ENCODE assay signal across 13 mouse cellular contexts in the genomic region with DNA sequence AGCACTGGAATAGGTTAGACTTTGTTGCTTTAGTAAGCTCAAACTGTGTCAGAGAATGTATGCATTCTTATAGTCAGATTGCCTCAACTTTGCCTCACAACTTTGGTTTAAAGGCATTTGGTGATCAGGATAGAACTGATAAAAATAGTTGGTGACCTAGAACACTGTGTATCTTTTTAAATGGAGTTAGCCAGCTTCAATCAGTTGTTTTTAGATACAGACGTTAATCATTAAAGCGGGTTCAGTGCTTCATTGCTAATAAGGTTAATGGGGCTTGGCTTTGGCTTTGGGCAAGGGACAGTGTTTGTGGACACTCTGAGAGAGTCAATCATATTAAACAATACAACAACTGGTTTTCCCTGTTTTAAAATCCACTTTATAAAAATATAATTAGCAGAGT. TPM values are rescaled to one million over a fixed set of nuclear protein-coding genes. Genes with fewer than 3 reads are reported as not detected.
DNase-seq lines count a peak whose midpoint lies in the region; ATAC-seq and TF ChIP-seq lines count a peak whose summit lies in the region.
"Had no signal": no experiment of that assay in that cellular context is flagged by ENCODE, and none has a peak within 500 bp of the region (broad histone marks: within the 10 kb centered on the region; RNA-seq: fewer than 3 reads in every experiment).

No protein-coding gene starts in this region.

- H3K79me2 ChIP-seq in heart, adult 2 months (replicated peaks; ENCODE audit: control insufficient read depth, insufficient read depth, low read length): peaks cover 8% of the 10 kb centered on the region

- no peak overlapping the region for H3K4me2 ChIP-seq in limb, embryonic 15.5 days
- H3K4me2 ChIP-seq in kidney, embryonic 16.5 days (replicated peaks; ENCODE audit: low read depth, low read length): peak overlapping the region; percentile 42
- H3K4me2 ChIP-seq in neural tube, embryonic 15.5 days: peak overlapping the region; percentile 4; the same call in 1 of the 2 replicates
- H3K4me2 ChIP-seq: limb, embryonic 12.5 days had no signal

- no peak for TF ChIP-seq EP300 in heart, adult 2 months (IDR thresholded peaks at IDR 0.05; ENCODE audit: insufficient read depth, low read depth, low read length)

- no peaks in the 10 kb centered on the region for H3K27me3 ChIP-seq in heart, adult 2 months (ENCODE audit: control insufficient read depth, insufficient read depth, low read length)
- H3K27me3 ChIP-seq in limb, embryonic 15.5 days: no peaks in the 10 kb centered on the region
- H3K27me3 ChIP-seq in limb, embryonic 10.5 days (ENCODE audit: low read depth, poor library complexity, severe bottlenecking): no peaks in the 10 kb centered on the region
- no peaks in the 10 kb centered on the region for H3K27me3 ChIP-seq in kidney, embryonic 16.5 days (ENCODE audit: insufficient read depth, low read length)
- H3K27me3 ChIP-seq in neural tube, embryonic 15.5 days (replicated peaks): no peaks in the 10 kb centered on the region
- H3K27me3 ChIP-seq: embryonic facial prominence, embryonic 12.5 days; limb, embryonic 12.5 days had no signal

- H3K9ac ChIP-seq in heart, adult 2 months (ENCODE audit: low read depth, low read length): no peak overlapping the region
- H3K9ac ChIP-seq in limb, embryonic 15.5 days: no peak overlapping the region
- no peak overlapping the region for H3K9ac ChIP-seq in kidney, embryonic 16.5 days (replicated peaks; ENCODE audit: low read length)
- H3K9ac ChIP-seq in neural tube, embryonic 15.5 days (replicated peaks): no peak overlapping the region
- H3K9ac ChIP-seq: embryonic facial prominence, embryonic 12.5 days; limb, embryonic 12.5 days had no signal

- peak overlapping the region; percentile 48 for H3K27ac ChIP-seq in heart, adult 2 months
- 0 out of 2 replicates have a peak overlapping the region, but pooled peaks have one; percentile 13 for H3K27ac ChIP-seq in limb, embryonic 15.5 days
- no peak overlapping the region for H3K27ac ChIP-seq in limb, embryonic 10.5 days
- peak overlapping the region; percentile 61 for H3K27ac ChIP-seq in kidney, embryonic 16.5 days (ENCODE audit: low read length)
- no peak overlapping the region for H3K27ac ChIP-seq in neural tube, embryonic 15.5 days (replicated peaks)
- H3K27ac ChIP-seq: embryonic facial prominence, embryonic 12.5 days; limb, embryonic 12.5 days had no signal

- H3K36me3 ChIP-seq in heart, adult 2 months (ENCODE audit: control insufficient read depth, insufficient read depth, low read length): peaks cover 19% of the 10 kb centered on the region
- peaks cover 42% of the 10 kb centered on the region for H3K36me3 ChIP-seq in limb, embryonic 15.5 days
- H3K36me3 ChIP-seq in limb, embryonic 10.5 days: peaks cover 69% of the 10 kb centered on the region
- peaks cover 38% of the 10 kb centered on the region for H3K36me3 ChIP-seq in kidney, embryonic 16.5 days (ENCODE audit: insufficient read depth, low read length)
- peaks cover 42% of the 10 kb centered on the region for H3K36me3 ChIP-seq in neural tube, embryonic 15.5 days

- intact Hi-C loops in heart, adult 2 months (cut with DNase I): no loop called here
- intact Hi-C loops in heart, postnatal 25 days (cut with DNase I): no loop called here

- WGBS in heart, adult 2 months: 37% methylated on average over 2 of the region's 2 CpGs
- WGBS in limb, embryonic 15.5 days: 70% methylated on average over 2 of the region's 2 CpGs
- WGBS in limb, embryonic 10.5 days: 81% methylated on average over 2 of the region's 2 CpGs
- WGBS in kidney, embryonic 16.5 days: 15% methylated on average over 2 of the region's 2 CpGs
- WGBS in neural tube, embryonic 15.5 days: 39% methylated on average over 2 of the region's 2 CpGs

- peaks cover 15% of the 10 kb centered on the region for H3K4me1 ChIP-seq in heart, adult 2 months (ENCODE audit: control insufficient read depth, insufficient read depth, low read length)
- peaks cover 38% of the 10 kb centered on the region for H3K4me1 ChIP-seq in limb, embryonic 15.5 days
- H3K4me1 ChIP-seq in limb, embryonic 10.5 days: peaks cover 15% of the 10 kb centered on the region; the same call in 1 of the 2 replicates
- H3K4me1 ChIP-seq in kidney, embryonic 16.5 days (ENCODE audit: insufficient read depth, low read length): peaks cover 57% of the 10 kb centered on the region
- peaks cover 70% of the 10 kb centered on the region for H3K4me1 ChIP-seq in neural tube, embryonic 15.5 days

- H3K4me3 ChIP-seq in heart, adult 2 months: no peak overlapping the region
- no peak overlapping the region for H3K4me3 ChIP-seq in limb, embryonic 15.5 days
- no peak overlapping the region for H3K4me3 ChIP-seq in limb, embryonic 10.5 days
- no peak overlapping the region for H3K4me3 ChIP-seq in kidney, embryonic 16.5 days (ENCODE audit: low read length)
- H3K4me3 ChIP-seq in neural tube, embryonic 15.5 days (replicated peaks): no peak overlapping the region
- H3K4me3 ChIP-seq: embryonic facial prominence, embryonic 12.5 days; limb, embryonic 12.5 days had no signal

- no peak for ATAC-seq in limb, embryonic 15.5 days (ENCODE audit: insufficient number of reproducible peaks, low FRiP score, low TSS enrichment, low read depth)
- peak; percentile 50; the same call in 1 of the 2 replicates for ATAC-seq in kidney, embryonic 16.5 days (ENCODE audit: low FRiP score, low TSS enrichment)
- no peak for ATAC-seq in neural tube, embryonic 15.5 days (ENCODE audit: low FRiP score)
- ATAC-seq in megakaryocyte, adult 5-6 weeks (ENCODE audit: poor library complexity, severe bottlenecking): no peak

- no peak for TF ChIP-seq POLR2A in heart, adult 2 months (IDR thresholded peaks at IDR 0.05; ENCODE audit: insufficient read depth, low read depth, low read length)

- no peaks in the 10 kb centered on the region for H3K9me3 ChIP-seq in limb, embryonic 15.5 days
- no peaks in the 10 kb centered on the region for H3K9me3 ChIP-seq in limb, embryonic 10.5 days (replicated peaks)
- H3K9me3 ChIP-seq in kidney, embryonic 16.5 days (ENCODE audit: low read length): no peaks in the 10 kb centered on the region
- no peaks in the 10 kb centered on the region for H3K9me3 ChIP-seq in neural tube, embryonic 15.5 days (replicated peaks)
- H3K9me3 ChIP-seq: embryonic facial prominence, embryonic 12.5 days; limb, embryonic 12.5 days had no signal

- TF ChIP-seq CTCF in heart, adult 2 months (IDR thresholded peaks at IDR 0.05): no peak

- no peak for DNase-seq in heart, adult 2 months
- DNase-seq in heart, postnatal 25 days (ENCODE audit: low spot score): no peak
- no peak for DNase-seq in limb, embryonic 10.5 days (ENCODE audit: low spot score)
- DNase-seq in embryo, embryonic 10.5 days (ENCODE audit: low spot score): no peak
- DNase-seq: B cell, adult 2 months; cerebellum, adult 9-10 months; right cerebral cortex, adult 18-20 months had no signal

RNA-seq across cellular contexts. Expression of a gene that starts 11.7 kb away (rescaled TPM):
- 10 to 100 TPM; 19.2 to 20.6 TPM for total RNA-seq in heart, adult 2 months (2021)
- polyA plus RNA-seq in heart, adult 2 months (2012; rRNA removed): 22.3 and 25.7 TPM in 2 replicates
- 10 to 100 TPM; 21.1 to 26.4 TPM for total RNA-seq in heart, postnatal 25 days (2021)
- 86.7 and 99.7 TPM in 2 replicates for polyA plus RNA-seq in limb, embryonic 15.5 days (2015; fragmentation: Nextera tagmentation; extraction: Ambion mirVana)
- polyA plus RNA-seq in limb, embryonic 10.5 days (2016; fragmentation: Nextera tagmentation; extraction: Ambion mirVana): 93.9 and 121 TPM in 2 replicates
- 100 and 109 TPM in 2 replicates for polyA plus RNA-seq in kidney, embryonic 16.5 days (2015; fragmentation: Nextera tagmentation; extraction: Ambion mirVana)
- 187 and 210 TPM in 2 replicates for polyA plus RNA-seq in neural tube, embryonic 15.5 days (2015; fragmentation: Nextera tagmentation; extraction: Ambion mirVana)
- 10.6 and 15.8 TPM in 2 replicates for total RNA-seq in megakaryocyte, adult 5-6 weeks (2015)
- total RNA-seq in megakaryocyte, adult 5-6 weeks (2017): 30.6 and 35.4 TPM in 2 replicates

RNA-seq across cellular contexts. Expression of a gene that starts 12.9 kb away (rescaled TPM):
- 1 to 10 TPM; 7.8 to 8.9 TPM for total RNA-seq in heart, adult 2 months (2021)
- polyA plus RNA-seq in heart, adult 2 months (2012; rRNA removed): 16.8 and 19.6 TPM in 2 replicates
- total RNA-seq in heart, postnatal 25 days (2021): 1 to 10 TPM; 7.9 to 8.3 TPM
- 17.7 and 19.0 TPM in 2 replicates for polyA plus RNA-seq in limb, embryonic 15.5 days (2015; fragmentation: Nextera tagmentation; extraction: Ambion mirVana)
- 13.0 and 21.0 TPM in 2 replicates for polyA plus RNA-seq in limb, embryonic 10.5 days (2016; fragmentation: Nextera tagmentation; extraction: Ambion mirVana)
- 17.7 and 23.6 TPM in 2 replicates for polyA plus RNA-seq in kidney, embryonic 16.5 days (2015; fragmentation: Nextera tagmentation; extraction: Ambion mirVana)
- polyA plus RNA-seq in neural tube, embryonic 15.5 days (2015; fragmentation: Nextera tagmentation; extraction: Ambion mirVana): 33.3 and 40.0 TPM in 2 replicates
- 13.9 and 19.3 TPM in 2 replicates for total RNA-seq in megakaryocyte, adult 5-6 weeks (2015)
- 11.5 and 14.8 TPM in 2 replicates for total RNA-seq in megakaryocyte, adult 5-6 weeks (2017)

RNA-seq across cellular contexts. Expression of a gene that starts 30.8 kb away (rescaled TPM):
- total RNA-seq in heart, adult 2 months (2021): under 1 TPM; 0.02 to 0.03 TPM
- 0.06 and 0.41 TPM in 2 replicates for polyA plus RNA-seq in heart, adult 2 months (2012; rRNA removed)
- total RNA-seq in heart, postnatal 25 days (2021): under 1 TPM; 0.03 to 0.23 TPM
- polyA plus RNA-seq in limb, embryonic 15.5 days (2015; fragmentation: Nextera tagmentation; extraction: Ambion mirVana): 0.08 and 0.09 TPM in 2 replicates
- polyA plus RNA-seq in limb, embryonic 10.5 days (2016; fragmentation: Nextera tagmentation; extraction: Ambion mirVana): 0.06 and 0.14 TPM in 2 replicates
- polyA plus RNA-seq in kidney, embryonic 16.5 days (2015; fragmentation: Nextera tagmentation; extraction: Ambion mirVana): 0.12 and 0.26 TPM in 2 replicates
- polyA plus RNA-seq in neural tube, embryonic 15.5 days (2015; fragmentation: Nextera tagmentation; extraction: Ambion mirVana): 8.2 and 10.8 TPM in 2 replicates
- total RNA-seq in megakaryocyte, adult 5-6 weeks (2015): 3.9 and 5.7 TPM in 2 replicates
- 2.4 and 3.3 TPM in 2 replicates for total RNA-seq in megakaryocyte, adult 5-6 weeks (2017)

RNA-seq across cellular contexts. Expression of a gene that starts 57.8 kb away (rescaled TPM):
- 10 to 100 TPM; 20.8 to 24.3 TPM for total RNA-seq in heart, adult 2 months (2021)
- polyA plus RNA-seq in heart, adult 2 months (2012; rRNA removed): 34.5 and 47.8 TPM in 2 replicates
- total RNA-seq in heart, postnatal 25 days (2021): 10 to 100 TPM; 27.4 to 28.7 TPM
- 12.7 and 13.8 TPM in 2 replicates for polyA plus RNA-seq in limb, embryonic 15.5 days (2015; fragmentation: Nextera tagmentation; extraction: Ambion mirVana)
- 9.7 and 13.7 TPM in 2 replicates for polyA plus RNA-seq in limb, embryonic 10.5 days (2016; fragmentation: Nextera tagmentation; extraction: Ambion mirVana)
- 14.4 and 15.3 TPM in 2 replicates for polyA plus RNA-seq in kidney, embryonic 16.5 days (2015; fragmentation: Nextera tagmentation; extraction: Ambion mirVana)
- 16.8 and 18.6 TPM in 2 replicates for polyA plus RNA-seq in neural tube, embryonic 15.5 days (2015; fragmentation: Nextera tagmentation; extraction: Ambion mirVana)
- total RNA-seq in megakaryocyte, adult 5-6 weeks (2015): 10.0 and 14.2 TPM in 2 replicates
- 2.7 and 4.5 TPM in 2 replicates for total RNA-seq in megakaryocyte, adult 5-6 weeks (2017)

Comparison
In these comparisons a context has a peak if more than half of its experiments do, and no peak if none do; other contexts are left out.
1. H3K27ac ChIP-seq: peak in heart, adult 2 months (single experiment), limb, embryonic 15.5 days (single experiment) and kidney, embryonic 16.5 days (single experiment); none in limb, embryonic 10.5 days (single experiment) and neural tube, embryonic 15.5 days (single experiment).